Mouse (Mus musculus): ENCODE data around the gene Kcnn3.

- TF ChIP-seq GATA1 (IDR thresholded peaks at IDR 0.05; ENCODE audit: borderline replicate concordance, low read length) (no peak), FLI1 (IDR thresholded peaks at IDR 0.05; ENCODE audit: low read length) (no peak)
Observed at GRCm38 (mm10) chr3:89496366-89496765, 23.6 kb upstream of the Kcnn3 start.

All from megakaryocyte, embryonic 14.5 days (primary cell).